Mouse (Mus musculus) liver, embryonic 16.5 days (tissue): Measurements from ENCODE around the gene Nol8. TPM values are rescaled to one million over a fixed set of nuclear protein-coding genes. Genes with fewer than 3 reads are reported as not detected.

Source experiments
- ATAC-seq: fragments of 200-750 bp; cut with Nextera tagmentation; 2 replicates; pipeline ENCODE4 v1.8.0; 2017; ENCODE audit warnings: low read depth, mild to moderate bottlenecking, moderate number of reproducible peaks, moderate library complexity
- H3K27ac ChIP-seq: fragments of 300-500 bp; sonication (generic); 2 replicates; pipeline ENCODE4 v1.5.1; 2014; ENCODE audit warnings: mild to moderate bottlenecking, low read length
- H3K27me3 ChIP-seq: fragments of 300-500 bp; sonication (generic); 2 replicates; pipeline ENCODE4 v1.6.1; 2014; ENCODE audit warnings: low read depth, low read length, mixed read lengths; ENCODE audit not compliant: control insufficient read depth, insufficient read depth
- H3K36me3 ChIP-seq: fragments of 300-500 bp; sonication (generic); 2 replicates; pipeline ENCODE4 v1.6.1; 2014; ENCODE audit warnings: mild to moderate bottlenecking; ENCODE audit not compliant: control insufficient read depth, insufficient read depth
- H3K4me1 ChIP-seq: fragments of 300-500 bp; sonication (generic); 2 replicates; pipeline ENCODE4 v1.6.1; 2014; ENCODE audit warnings: low read depth, low read length, mixed read lengths; ENCODE audit not compliant: control insufficient read depth
- H3K4me2 ChIP-seq: fragments of 300-500 bp; sonication (generic); 2 replicates; pipeline ENCODE4 v1.6.1; 2014; ENCODE audit warnings: low read depth, low read length, mixed read lengths
- H3K4me3 ChIP-seq: fragments of 300-500 bp; sonication (generic); 2 replicates; pipeline ENCODE4 v1.5.1; 2014; ENCODE audit warnings: low read depth, mild to moderate bottlenecking, low read length
- H3K9ac ChIP-seq: fragments of 300-500 bp; sonication (generic); 2 replicates; pipeline ENCODE4 v1.6.1; 2014; ENCODE audit warnings: low read depth, low read length
- H3K9me3 ChIP-seq: fragments of 300-500 bp; sonication (generic); replicated peaks from 2 replicates; pipeline ENCODE4 v1.6.1; 2016; ENCODE audit warnings: low read length; ENCODE audit not compliant: control insufficient read depth
- WGBS: fragments of 180-500 bp; shearing (Covaris S2); extraction: QIAGEN DNeasy Blood & Tissue Kit; methylation state at CpG from one replicate; pipeline ENCODE4 v1.1.7; 2014; ENCODE audit not compliant: insufficient replicate concordance; 5-methylcytosine and 5-hydroxymethylcytosine counted together
- polyA plus RNA-seq: library from polyadenylated mRNA; unstranded; fragments of >200 nt; fragmentation: Nextera tagmentation; extraction: Ambion mirVana; gene quantifications from 2 replicates; pipeline ENCODE4 v1.2.1, GENCODE M21; 2015

Nol8 gene
- polyA plus RNA-seq, 1 experiment from 2014 or later = 5.5 TPM

DNA sequence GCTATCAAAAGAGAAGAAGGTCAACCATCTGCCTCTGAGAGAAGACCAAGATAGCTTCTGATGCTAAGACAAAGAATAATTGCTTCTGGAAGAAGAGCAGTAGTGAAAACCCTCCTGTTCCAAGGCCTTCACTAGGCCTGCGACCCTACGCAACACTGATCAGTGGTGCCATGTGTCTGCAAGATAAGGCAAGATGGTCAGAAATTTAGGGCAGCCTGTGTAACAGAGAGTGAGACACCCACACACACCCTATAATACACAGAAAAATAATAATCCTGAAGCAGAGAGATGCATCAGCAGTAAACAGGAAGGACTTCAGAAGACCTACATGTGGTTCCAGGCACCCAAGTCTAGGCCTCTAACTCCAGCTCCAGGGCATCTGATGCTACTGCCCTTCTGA is 12.9 kb upstream of the Nol8 start:
- peak; percentile 89 for ATAC-seq
- Histone ChIP-seq H3K36me3 (no peaks in the 10 kb centered on the region), H3K27me3 (no peaks in the 10 kb centered on the region), H3K4me1 (peaks cover 5% of the 10 kb centered on the region), H3K9me3 (no peaks in the 10 kb centered on the region), H3K4me2 (no peak overlapping the region), H3K27ac (peak overlapping the region; percentile 36; the same call in 1 of the 2 replicates), H3K9ac (no peak overlapping the region), H3K4me3 (no peak overlapping the region)
- WGBS = 30% methylated on average over 2 of the region's 2 CpGs

DNA sequence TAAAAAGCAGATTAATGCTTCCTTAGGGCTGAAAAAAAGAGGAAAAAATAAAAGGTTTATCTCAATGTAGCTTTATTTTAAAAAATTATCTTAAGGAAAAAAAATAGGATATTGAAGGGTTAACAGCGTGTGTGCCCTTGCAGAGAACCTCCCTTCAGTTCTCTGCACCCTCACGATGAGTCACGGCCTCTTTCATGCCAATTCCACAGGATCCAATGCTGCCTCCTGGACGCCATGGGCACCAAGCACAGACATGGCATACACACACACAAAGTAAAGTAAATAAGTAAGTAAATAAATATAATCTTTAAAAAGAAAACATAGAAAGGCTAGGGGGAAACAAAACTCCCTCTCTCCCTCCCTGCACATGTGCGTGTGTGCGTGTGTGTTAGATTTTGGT is 10.2 kb upstream of the Nol8 start:
- Histone ChIP-seq H3K9ac (no peak overlapping the region), H3K4me3 (no peak overlapping the region), H3K4me1 (peaks cover 5% of the 10 kb centered on the region), H3K36me3 (no peaks in the 10 kb centered on the region), H3K27ac (no peak overlapping the region), H3K27me3 (no peaks in the 10 kb centered on the region), H3K9me3 (no peaks in the 10 kb centered on the region), H3K4me2 (no peak overlapping the region)
- no peak for ATAC-seq
- 78% methylated on average over 6 of the region's 6 CpGs for WGBS

DNA sequence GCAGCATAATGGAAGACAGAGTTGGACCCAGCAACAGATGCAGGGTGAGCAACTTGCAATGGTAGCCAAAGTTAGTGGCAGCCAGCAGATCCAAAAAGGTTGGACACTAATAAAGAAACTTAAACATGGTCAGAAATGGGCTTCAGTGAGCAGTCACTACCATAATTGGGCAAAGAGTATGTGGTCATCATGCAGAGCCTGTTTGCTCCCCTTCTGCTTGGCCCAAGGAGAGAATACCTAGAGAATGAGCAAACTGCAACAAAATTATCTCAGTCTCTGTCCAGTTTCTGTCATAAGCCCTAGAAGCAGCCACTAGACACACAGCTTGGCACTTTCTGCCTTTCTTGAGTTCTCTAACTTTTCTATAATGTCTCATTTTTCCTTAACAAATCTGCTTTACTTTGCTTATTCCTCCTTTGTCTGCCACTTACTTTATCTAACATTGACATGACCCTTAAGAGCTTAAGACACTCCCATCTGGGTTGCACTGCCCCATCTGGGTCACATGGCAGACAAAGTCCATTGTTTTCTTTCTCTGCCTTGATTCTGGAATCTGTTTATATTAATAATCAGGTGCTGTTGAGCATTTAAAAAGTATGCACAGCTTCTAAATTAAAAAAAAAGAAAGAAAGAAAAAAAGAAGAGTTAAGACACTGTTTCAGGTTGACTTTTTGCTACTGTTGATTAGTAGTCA is 9.1 kb upstream of the Nol8 start:
- no peak for ATAC-seq
- Histone ChIP-seq H3K27me3 (no peaks in the 10 kb centered on the region), H3K9me3 (no peaks in the 10 kb centered on the region), H3K4me3 (no peak overlapping the region), H3K9ac (no peak overlapping the region), H3K4me1 (peaks cover 5% of the 10 kb centered on the region), H3K4me2 (no peak overlapping the region), H3K36me3 (no peaks in the 10 kb centered on the region), H3K27ac (no peak overlapping the region)

DNA sequence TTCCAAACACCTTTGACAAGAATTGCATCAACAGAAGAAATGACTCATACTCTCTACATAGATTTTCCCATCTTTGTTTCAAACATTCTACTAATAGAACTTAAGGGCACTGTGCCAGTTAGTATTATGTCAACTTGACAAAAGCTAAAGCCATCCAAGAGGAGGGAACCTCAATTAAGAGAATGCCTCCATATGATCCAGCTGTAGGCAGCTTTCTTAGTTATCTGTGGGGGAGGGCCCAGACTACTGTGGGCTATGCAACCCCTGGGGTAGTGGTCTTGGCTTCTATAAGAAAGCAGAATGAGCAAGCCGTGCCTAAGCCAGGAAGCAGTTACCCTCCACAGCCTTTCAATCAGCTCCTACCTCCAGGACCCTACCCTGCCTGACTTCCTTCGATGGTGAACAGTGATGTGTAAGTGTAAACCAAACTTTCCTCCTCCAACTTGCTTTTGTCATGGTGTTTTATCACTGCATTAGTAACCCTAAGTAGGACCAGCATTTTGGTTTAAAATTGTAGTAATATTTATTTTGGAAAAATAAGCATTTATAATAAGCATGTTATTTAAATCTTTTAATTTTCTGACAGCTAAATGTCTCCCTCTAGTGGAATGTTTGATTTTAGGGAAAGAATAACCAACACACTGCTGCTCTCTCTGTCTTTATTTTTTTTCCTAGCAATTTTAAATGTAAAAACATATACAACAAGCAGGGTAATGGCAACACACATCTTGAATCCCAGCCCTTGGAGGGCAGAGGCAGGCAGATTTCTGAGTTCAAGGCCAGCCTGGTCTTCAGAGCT is 7.9 kb upstream of the Nol8 start:
- no peaks in the 10 kb centered on the region for H3K36me3 ChIP-seq
- no peaks in the 10 kb centered on the region for H3K27me3 ChIP-seq
- no peak overlapping the region for H3K27ac ChIP-seq
- no peak overlapping the region for H3K4me3 ChIP-seq
- no peak overlapping the region for H3K4me2 ChIP-seq
- H3K9ac ChIP-seq = no peak overlapping the region
- no peak for ATAC-seq
- WGBS = 68% methylated on average over 2 of the region's 2 CpGs
- H3K9me3 ChIP-seq = no peaks in the 10 kb centered on the region
- peaks cover under 1% of the 10 kb centered on the region for H3K4me1 ChIP-seq

DNA sequence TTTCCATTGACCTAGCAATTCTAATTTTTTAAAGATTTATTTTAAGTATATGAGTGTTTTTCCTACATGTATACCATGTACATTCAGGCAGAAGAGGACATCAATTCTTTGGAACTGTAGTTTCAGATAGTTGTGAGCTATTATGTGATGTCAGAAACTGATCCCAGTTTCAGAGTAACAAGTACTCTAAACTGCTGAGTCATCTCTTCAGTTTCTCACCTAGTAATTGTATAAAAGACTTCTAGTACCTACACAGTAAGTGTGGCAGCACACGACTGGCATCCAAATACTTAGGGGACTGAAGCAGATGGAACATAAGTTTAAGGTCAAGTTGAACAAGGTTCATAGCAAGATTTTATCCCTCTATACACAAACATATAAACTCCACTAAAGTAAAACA is 6.9 kb upstream of the Nol8 start:
- Histone ChIP-seq H3K36me3 (no peaks in the 10 kb centered on the region), H3K4me3 (no peak overlapping the region), H3K9me3 (no peaks in the 10 kb centered on the region), H3K27me3 (no peaks in the 10 kb centered on the region), H3K4me1 (peaks cover 2% of the 10 kb centered on the region), H3K9ac (no peak overlapping the region), H3K4me2 (no peak overlapping the region), H3K27ac (no peak overlapping the region)
- 74% methylated on average over 1 of the region's 1 CpGs for WGBS
- no peak for ATAC-seq

DNA sequence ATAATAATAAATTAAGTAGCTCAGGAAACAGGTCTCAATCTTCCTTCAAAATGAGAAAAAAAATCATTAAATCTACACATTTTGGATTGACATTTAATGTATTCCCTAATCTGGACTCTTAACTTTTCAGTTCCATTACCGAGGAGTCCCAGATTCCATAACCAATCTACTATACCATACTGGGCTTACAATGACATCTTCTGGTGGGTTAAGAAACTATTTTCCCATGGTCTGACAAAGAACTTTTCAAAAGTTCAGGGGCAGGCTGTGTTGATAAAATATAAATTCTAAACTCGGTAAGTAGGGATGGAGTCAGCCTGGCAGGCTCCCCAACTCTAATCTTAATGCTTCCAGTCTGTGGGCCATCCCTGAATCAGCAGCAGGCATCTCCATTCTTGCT is 1.7 kb upstream of the Nol8 start:
- WGBS = 39% methylated on average over 2 of the region's 2 CpGs
- peaks cover 13% of the 10 kb centered on the region for H3K4me1 ChIP-seq
- H3K27me3 ChIP-seq = no peaks in the 10 kb centered on the region
- no peak for ATAC-seq
- peak overlapping the region; percentile 84 for H3K4me2 ChIP-seq
- no peak overlapping the region for H3K27ac ChIP-seq
- H3K9ac ChIP-seq = peak overlapping the region; percentile 78
- H3K9me3 ChIP-seq = no peaks in the 10 kb centered on the region
- H3K4me3 ChIP-seq = peak overlapping the region; percentile 84
- H3K36me3 ChIP-seq = no peaks in the 10 kb centered on the region

DNA sequence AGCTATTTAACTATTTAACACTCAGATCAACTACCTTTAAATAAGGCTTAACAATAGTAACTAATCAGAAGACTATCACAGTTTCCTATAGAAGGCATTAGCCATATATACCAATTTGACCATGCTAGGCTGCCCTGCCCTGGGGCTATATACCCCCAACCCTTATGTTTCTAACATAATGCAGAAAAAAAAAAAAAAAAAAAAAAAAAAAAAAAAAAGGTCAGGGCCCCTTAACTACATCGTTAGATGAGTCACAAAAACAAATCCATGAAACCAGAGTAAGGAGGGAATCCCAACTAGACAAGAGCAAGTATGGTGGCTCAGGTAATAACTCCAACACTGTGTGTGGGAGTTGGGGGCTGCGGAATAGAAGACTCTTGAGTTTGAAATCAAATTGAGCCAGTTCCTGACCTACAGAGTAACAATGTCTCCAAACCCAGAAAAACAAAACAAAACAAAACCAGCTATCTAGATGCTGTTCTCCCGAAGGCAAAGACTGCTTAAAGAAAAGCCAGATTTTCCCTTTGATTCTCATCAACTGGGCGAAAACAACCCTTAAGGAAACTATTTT is 1.0 kb upstream of the Nol8 start:
- H3K4me2 ChIP-seq = peak overlapping the region; percentile 84
- no peaks in the 10 kb centered on the region for H3K27me3 ChIP-seq
- no peaks in the 10 kb centered on the region for H3K36me3 ChIP-seq
- 3% methylated on average over 4 of the region's 4 CpGs for WGBS
- peak overlapping the region; percentile 78 for H3K9ac ChIP-seq
- no peak for ATAC-seq
- H3K9me3 ChIP-seq = no peaks in the 10 kb centered on the region
- H3K27ac ChIP-seq = peak overlapping the region; percentile 72
- H3K4me1 ChIP-seq = peaks cover 13% of the 10 kb centered on the region
- peak overlapping the region; percentile 84 for H3K4me3 ChIP-seq

DNA sequence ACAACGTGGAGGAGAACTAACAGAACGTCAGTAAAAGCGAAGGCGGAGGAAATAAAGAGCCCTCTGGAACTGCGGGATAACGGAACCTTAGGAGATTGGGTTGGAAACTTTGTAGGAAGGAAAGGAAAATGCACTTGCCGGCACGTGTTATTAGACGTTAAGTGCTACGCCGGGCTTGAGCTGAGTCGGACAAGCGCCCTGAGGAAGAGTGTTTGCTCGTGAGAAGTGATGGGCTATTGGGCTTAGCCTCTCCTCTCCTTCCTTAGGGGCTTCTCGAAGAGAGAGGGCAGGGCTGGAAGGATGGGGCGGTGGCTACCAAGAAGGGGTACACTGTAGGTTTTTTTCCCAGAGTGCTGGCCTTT is 283 bp downstream of the Nol8 start:
- ATAC-seq = peak; percentile 54
- Histone ChIP-seq H3K36me3 (no peaks in the 10 kb centered on the region), H3K4me1 (peaks cover 13% of the 10 kb centered on the region), H3K27ac (peak overlapping the region; percentile 71), H3K27me3 (no peaks in the 10 kb centered on the region), H3K9ac (peak overlapping the region; percentile 65), H3K9me3 (no peaks in the 10 kb centered on the region), H3K4me2 (peak overlapping the region; percentile 98), H3K4me3 (peak overlapping the region; percentile 84)
- under 1% methylated on average over 16 of the region's 16 CpGs for WGBS

DNA sequence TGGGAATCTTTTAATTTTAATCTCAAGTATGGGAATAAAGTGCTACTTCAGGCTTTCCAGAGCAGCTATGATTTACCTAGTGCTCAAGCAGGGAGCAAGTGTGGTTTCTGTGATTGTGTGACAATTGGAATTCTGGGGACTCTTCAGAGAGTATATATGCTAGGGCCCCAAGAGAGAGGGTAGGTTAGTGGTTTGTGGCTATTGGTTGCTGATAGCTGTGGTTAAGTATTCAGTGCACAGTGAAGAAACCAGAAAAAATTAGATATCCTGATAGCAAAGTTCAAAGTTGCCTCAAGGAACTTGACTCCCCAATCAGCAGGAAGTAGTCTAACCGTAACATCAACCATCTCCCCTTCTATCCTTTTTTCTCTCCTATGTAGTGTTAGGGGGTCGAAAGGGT is 24.9 kb downstream of the Nol8 start:
- WGBS = 44% methylated on average over 2 of the region's 2 CpGs
- no peak for ATAC-seq
- H3K27me3 ChIP-seq = no peaks in the 10 kb centered on the region
- H3K4me2 ChIP-seq = no peak overlapping the region
- no peak overlapping the region for H3K4me3 ChIP-seq
- no peak overlapping the region for H3K27ac ChIP-seq
- no peaks in the 10 kb centered on the region for H3K9me3 ChIP-seq
- peaks cover 4% of the 10 kb centered on the region; the same call in 1 of the 2 replicates for H3K36me3 ChIP-seq
- no peaks in the 10 kb centered on the region; the same call in 1 of the 2 replicates for H3K4me1 ChIP-seq
- H3K9ac ChIP-seq = no peak overlapping the region
